Mouse (Mus musculus) embryonic facial prominence, embryonic 13.5 days (tissue): ENCODE measurements around the gene Dach1. TPM values are rescaled to one million over a fixed set of nuclear protein-coding genes. Genes with fewer than 3 reads are reported as not detected.

Experiments
- ATAC-seq: fragments of 200-750 bp; cut with Nextera tagmentation; 2 replicates; pipeline ENCODE4 v1.8.0; 2017; ENCODE audit warnings: low read depth; ENCODE audit not compliant: insufficient number of reproducible peaks, insufficient read depth, low FRiP score, low TSS enrichment
- H3K27ac ChIP-seq: fragments of 300-500 bp; sonication (generic); 2 replicates; pipeline ENCODE4 v1.5.1; 2015; ENCODE audit warnings: moderate library complexity, mild to moderate bottlenecking, inconsistent platforms
- H3K27me3 ChIP-seq: fragments of 300-500 bp; sonication (generic); 2 replicates; pipeline ENCODE4 v1.6.1; 2015; ENCODE audit warnings: mild to moderate bottlenecking, inconsistent platforms
- H3K36me3 ChIP-seq: fragments of 300-500 bp; sonication (generic); 2 replicates; pipeline ENCODE4 v1.6.1; 2015; ENCODE audit warnings: mild to moderate bottlenecking, inconsistent platforms
- H3K4me1 ChIP-seq: fragments of 300-500 bp; sonication (generic); 2 replicates; pipeline ENCODE4 v1.6.1; 2015; ENCODE audit warnings: inconsistent platforms
- H3K4me2 ChIP-seq: fragments of 300-500 bp; sonication (generic); 2 replicates; pipeline ENCODE4 v1.6.1; 2015; ENCODE audit warnings: moderate library complexity, mild to moderate bottlenecking, inconsistent platforms
- H3K4me3 ChIP-seq: fragments of 300-500 bp; sonication (generic); 2 replicates; pipeline ENCODE4 v1.5.1; 2015; ENCODE audit warnings: mild to moderate bottlenecking, inconsistent platforms
- H3K9ac ChIP-seq: fragments of 300-500 bp; sonication (generic); 2 replicates; pipeline ENCODE4 v1.6.1; 2015; ENCODE audit warnings: mild to moderate bottlenecking, inconsistent platforms
- H3K9me3 ChIP-seq: fragments of 300-500 bp; sonication (generic); 2 replicates; pipeline ENCODE4 v1.6.1; 2016; ENCODE audit warnings: inconsistent platforms
- WGBS: fragments of 180-500 bp; shearing (Covaris S2); methylation state at CpG from one replicate; pipeline ENCODE4 v1.1.7; 2015; ENCODE audit warnings: mixed read lengths; 5-methylcytosine and 5-hydroxymethylcytosine counted together
- polyA plus RNA-seq: library from polyadenylated mRNA; unstranded; fragments of >200 nt; fragmentation: Nextera tagmentation; extraction: Ambion mirVana; gene quantifications from 2 replicates; pipeline ENCODE4 v1.2.1, GENCODE M21; 2015

The Dach1 gene
- polyA plus RNA-seq, 1 experiment from 2014 or later: 3.1 TPM

DNA sequence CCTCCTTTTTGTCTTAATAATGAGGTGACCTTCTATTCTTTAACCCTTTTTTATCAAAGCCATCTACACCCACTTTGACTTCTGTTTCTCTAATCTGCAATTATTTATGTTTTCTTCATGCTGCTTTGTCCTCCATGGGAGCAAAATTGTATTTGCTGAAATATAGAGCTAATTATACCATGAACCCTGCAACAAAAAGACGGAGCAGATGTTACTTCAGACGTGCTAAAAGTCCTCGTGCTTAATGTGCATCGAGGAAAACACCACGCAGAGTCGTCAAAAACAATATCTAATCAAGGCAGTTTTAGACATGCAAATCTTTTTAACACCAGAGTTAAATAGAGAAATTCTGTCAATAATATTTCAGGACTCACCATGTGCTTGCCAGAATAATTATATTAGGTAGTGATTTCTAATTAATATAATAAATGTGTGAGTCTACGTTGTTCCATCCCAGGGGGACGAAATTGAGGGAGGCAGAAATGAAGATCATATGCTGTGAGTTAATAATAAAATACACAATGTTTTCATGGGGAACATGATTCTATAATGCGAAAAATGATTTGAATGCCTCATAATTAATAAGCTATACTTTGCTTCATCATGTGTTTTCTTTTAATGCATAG lies 224.8 kb downstream of the Dach1 start:
- Histone ChIP-seq H3K4me3 (no peak overlapping the region), H3K4me1 (no peaks in the 10 kb centered on the region), H3K9me3 (no peaks in the 10 kb centered on the region), H3K9ac (no peak overlapping the region), H3K27ac (no peak overlapping the region), H3K36me3 (no peaks in the 10 kb centered on the region), H3K27me3 (no peaks in the 10 kb centered on the region), H3K4me2 (no peak overlapping the region)
- 62% methylated on average over 9 of the region's 9 CpGs for WGBS
- no peak for ATAC-seq

- ATAC-seq: no peak
- WGBS: 87% methylated on average over 2 of the region's 2 CpGs
Measured at GRCm38 (mm10) chr14:97942361-97942760, 227.2 kb downstream of the Dach1 start.

DNA sequence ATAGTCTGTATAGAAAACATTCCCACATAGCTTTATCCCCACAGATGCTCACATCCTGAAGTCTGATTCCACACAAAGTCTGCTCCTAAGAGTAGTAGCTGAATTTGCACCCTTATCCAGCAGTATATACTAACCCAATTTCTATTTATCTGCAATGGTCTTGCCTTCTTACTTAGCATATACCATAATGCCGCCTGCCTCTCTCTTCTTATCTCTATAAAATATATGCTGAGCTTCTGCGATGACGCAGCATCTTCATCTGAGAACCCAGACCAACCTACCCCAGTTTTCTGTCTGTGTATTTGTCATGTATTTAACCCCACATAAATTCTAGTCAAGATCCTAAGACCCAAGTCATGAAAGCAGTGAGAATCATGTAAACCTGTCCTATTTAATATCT lies 272.9 kb downstream of the Dach1 start:
- Histone ChIP-seq H3K9ac (no peak overlapping the region), H3K4me1 (no peaks in the 10 kb centered on the region), H3K27ac (no peak overlapping the region), H3K27me3 (no peaks in the 10 kb centered on the region), H3K4me3 (no peak overlapping the region), H3K9me3 (no peaks in the 10 kb centered on the region), H3K4me2 (no peak overlapping the region), H3K36me3 (no peaks in the 10 kb centered on the region)
- WGBS: 93% methylated on average over 3 of the region's 3 CpGs
- no peak for ATAC-seq

More at GRCm38 (mm10) chr14:97942361-97942760, 227.2 kb downstream of the Dach1 start:
- Histone ChIP-seq H3K4me3 (no peak overlapping the region), H3K4me1 (no peaks in the 10 kb centered on the region), H3K9ac (no peak overlapping the region), H3K4me2 (no peak overlapping the region), H3K27ac (no peak overlapping the region), H3K9me3 (no peaks in the 10 kb centered on the region), H3K27me3 (no peaks in the 10 kb centered on the region), H3K36me3 (no peaks in the 10 kb centered on the region)

GRCm38 (mm10) chr14:97881976-97882375 lies 287.6 kb downstream of the Dach1 start:
- WGBS: 36% methylated on average over 1 of the region's 1 CpGs

DNA sequence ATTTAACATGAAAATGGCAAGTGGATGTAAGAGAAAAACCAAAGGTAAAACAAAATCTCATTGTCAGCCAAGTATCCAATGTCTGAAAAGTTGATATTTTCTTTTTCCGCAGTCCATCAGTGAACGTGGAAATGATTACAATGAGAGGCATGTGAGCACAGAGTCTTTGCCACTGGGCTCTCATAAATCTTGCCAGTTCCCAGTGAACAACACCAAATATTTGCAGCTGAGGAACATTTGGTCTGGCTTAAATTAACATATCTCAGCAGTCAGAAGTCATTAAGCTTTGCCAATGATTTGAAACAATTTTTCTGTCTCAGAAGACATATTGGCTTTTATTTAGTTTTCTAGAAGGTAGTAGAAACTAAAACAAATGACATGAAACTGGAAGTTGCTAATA lies 298.6 kb downstream of the Dach1 start:
- Histone ChIP-seq H3K27ac (no peak overlapping the region), H3K9me3 (no peaks in the 10 kb centered on the region), H3K36me3 (no peaks in the 10 kb centered on the region), H3K4me3 (no peak overlapping the region), H3K9ac (no peak overlapping the region), H3K4me1 (no peaks in the 10 kb centered on the region), H3K27me3 (no peaks in the 10 kb centered on the region), H3K4me2 (no peak overlapping the region)
- 31% methylated on average over 2 of the region's 2 CpGs for WGBS
- ATAC-seq: no peak

More at GRCm38 (mm10) chr14:97881976-97882375, 287.6 kb downstream of the Dach1 start:
- Histone ChIP-seq H3K4me2 (no peak overlapping the region), H3K27me3 (no peaks in the 10 kb centered on the region), H3K9ac (no peak overlapping the region), H3K27ac (no peak overlapping the region), H3K9me3 (no peaks in the 10 kb centered on the region), H3K4me3 (no peak overlapping the region), H3K4me1 (no peaks in the 10 kb centered on the region), H3K36me3 (no peaks in the 10 kb centered on the region)
- ATAC-seq: no peak

DNA sequence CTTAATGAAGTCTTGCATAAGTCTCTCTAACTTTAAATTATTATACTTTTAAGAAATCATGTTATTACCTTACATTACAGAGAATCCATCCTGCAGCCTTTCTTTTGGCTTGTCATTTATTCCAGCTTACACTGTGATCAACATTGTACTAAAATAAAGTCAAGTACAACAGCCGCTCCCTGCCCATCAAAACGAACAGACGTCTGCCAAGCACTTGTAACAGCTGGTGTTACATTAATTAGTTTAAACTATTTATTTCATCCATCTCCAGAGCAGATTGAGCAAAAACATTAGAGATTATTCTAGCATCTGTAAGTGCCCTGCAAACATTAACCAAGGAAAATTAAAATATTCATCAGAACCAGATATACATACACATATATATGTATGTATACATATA lies 311.2 kb downstream of the Dach1 start:
- no peaks in the 10 kb centered on the region for H3K4me1 ChIP-seq
- no peak overlapping the region for H3K4me2 ChIP-seq
- no peaks in the 10 kb centered on the region for H3K27me3 ChIP-seq
- H3K27ac ChIP-seq: no peak overlapping the region
- H3K9me3 ChIP-seq: no peaks in the 10 kb centered on the region
- ATAC-seq: no peak
- H3K9ac ChIP-seq: no peak overlapping the region
- no peaks in the 10 kb centered on the region for H3K36me3 ChIP-seq
- WGBS: 73% methylated on average over 3 of the region's 3 CpGs
- no peak overlapping the region for H3K4me3 ChIP-seq

GRCm38 (mm10) chr14:97857276-97857675 lies 312.3 kb downstream of the Dach1 start:
- no peak for ATAC-seq
- H3K9ac ChIP-seq: no peak overlapping the region
- H3K4me3 ChIP-seq: no peak overlapping the region

DNA sequence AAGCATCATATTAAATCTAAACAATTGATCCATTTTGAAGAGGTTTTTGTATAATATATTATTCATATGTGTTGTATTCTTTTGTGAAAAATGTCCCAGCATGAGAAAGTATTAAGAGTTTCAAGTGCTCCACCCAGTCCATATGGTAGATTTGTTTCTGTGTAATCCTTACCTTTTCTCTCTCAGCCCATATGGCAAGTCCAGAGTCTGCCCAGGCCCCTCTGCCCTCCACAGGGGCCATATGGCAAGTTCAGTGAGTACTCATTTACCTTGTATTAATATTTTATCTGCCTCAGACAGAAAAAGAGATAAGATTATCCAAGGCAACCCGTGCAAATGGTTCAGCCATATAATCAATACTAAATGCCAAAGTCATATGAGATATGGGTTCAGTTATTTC lies 314.2 kb downstream of the Dach1 start:
- H3K4me3 ChIP-seq: no peak overlapping the region
- no peaks in the 10 kb centered on the region for H3K27me3 ChIP-seq
- no peaks in the 10 kb centered on the region for H3K4me1 ChIP-seq
- H3K9me3 ChIP-seq: no peaks in the 10 kb centered on the region
- WGBS: 88% methylated on average over 1 of the region's 1 CpGs
- no peak overlapping the region for H3K27ac ChIP-seq
- no peaks in the 10 kb centered on the region for H3K36me3 ChIP-seq
- no peak overlapping the region for H3K9ac ChIP-seq
- H3K4me2 ChIP-seq: no peak overlapping the region
- no peak for ATAC-seq

More at GRCm38 (mm10) chr14:97857276-97857675, 312.3 kb downstream of the Dach1 start:
- no peaks in the 10 kb centered on the region for H3K27me3 ChIP-seq
- H3K4me2 ChIP-seq: no peak overlapping the region
- no peaks in the 10 kb centered on the region for H3K4me1 ChIP-seq
- no peaks in the 10 kb centered on the region for H3K9me3 ChIP-seq
- no peak overlapping the region for H3K27ac ChIP-seq
- no peaks in the 10 kb centered on the region for H3K36me3 ChIP-seq
- WGBS: 50% methylated on average over 2 of the region's 2 CpGs

DNA sequence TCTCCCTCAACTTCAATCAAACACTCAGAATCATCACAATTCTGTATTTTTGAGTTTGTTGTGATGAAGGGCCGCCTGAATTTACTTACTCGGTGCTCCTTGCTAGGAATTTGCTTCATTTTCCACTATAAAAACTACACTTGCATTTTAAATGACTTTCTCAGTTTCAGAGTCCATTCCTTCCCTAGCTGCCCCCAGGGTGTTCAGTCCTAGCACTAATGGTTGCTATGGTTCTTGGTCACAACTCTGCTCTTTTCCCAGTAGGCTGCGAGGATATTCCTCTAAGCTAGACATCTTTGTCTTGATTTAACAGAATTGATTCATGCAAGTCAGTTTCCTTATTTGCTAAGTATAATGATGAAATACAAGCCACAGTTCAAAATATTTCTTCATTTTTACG lies 319.1 kb downstream of the Dach1 start:
- no peaks in the 10 kb centered on the region for H3K27me3 ChIP-seq
- no peak overlapping the region for H3K4me3 ChIP-seq
- ATAC-seq: no peak
- H3K4me2 ChIP-seq: no peak overlapping the region
- H3K27ac ChIP-seq: no peak overlapping the region
- H3K9me3 ChIP-seq: no peaks in the 10 kb centered on the region
- no peaks in the 10 kb centered on the region for H3K36me3 ChIP-seq
- 65% methylated on average over 4 of the region's 4 CpGs for WGBS
- no peak overlapping the region for H3K9ac ChIP-seq
- no peaks in the 10 kb centered on the region for H3K4me1 ChIP-seq

DNA sequence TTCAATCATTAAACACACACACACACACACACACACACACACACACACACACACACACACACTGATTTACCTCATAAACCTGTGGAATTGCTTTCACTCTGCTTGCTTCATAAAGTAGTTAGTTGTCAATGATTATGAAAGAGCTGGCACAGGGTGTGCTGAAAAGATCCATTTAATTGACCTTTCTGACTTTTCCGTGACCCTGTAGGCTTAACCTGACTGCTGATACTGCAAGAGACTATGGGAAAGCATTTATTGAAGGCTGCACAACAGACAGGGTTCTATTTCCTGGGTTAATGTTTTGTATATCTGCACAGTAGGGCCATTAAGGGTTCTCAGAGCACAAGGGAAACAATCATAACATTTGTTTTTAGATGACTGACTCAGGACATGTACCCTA lies 321.9 kb downstream of the Dach1 start:
- H3K27me3 ChIP-seq: no peaks in the 10 kb centered on the region
- WGBS: 45% methylated on average over 1 of the region's 1 CpGs
- no peak for ATAC-seq
- no peak overlapping the region for H3K4me3 ChIP-seq
- H3K4me2 ChIP-seq: no peak overlapping the region
- H3K9ac ChIP-seq: no peak overlapping the region
- H3K4me1 ChIP-seq: no peaks in the 10 kb centered on the region
- H3K27ac ChIP-seq: no peak overlapping the region
- H3K36me3 ChIP-seq: no peaks in the 10 kb centered on the region
- no peaks in the 10 kb centered on the region for H3K9me3 ChIP-seq

DNA sequence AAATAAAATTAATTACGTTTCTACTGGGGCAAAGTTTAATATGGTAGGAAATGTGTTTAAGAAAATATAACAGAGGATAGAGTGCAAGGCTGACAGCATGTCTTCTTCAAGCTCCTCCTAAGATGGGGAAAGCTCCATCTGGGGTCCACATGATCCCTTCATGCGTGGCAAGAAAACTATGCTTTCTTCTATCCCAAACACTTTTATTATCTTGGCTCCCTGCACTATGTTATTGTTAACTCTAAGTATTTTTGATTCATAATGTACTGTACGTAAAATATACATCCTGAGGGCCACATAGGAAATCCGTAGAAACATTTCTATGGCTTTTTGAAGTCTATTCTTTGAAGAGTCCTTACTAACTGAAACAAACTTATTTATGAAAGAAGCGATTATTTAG lies 330.3 kb downstream of the Dach1 start:
- Histone ChIP-seq H3K27me3 (no peaks in the 10 kb centered on the region), H3K36me3 (no peaks in the 10 kb centered on the region), H3K9ac (no peak overlapping the region), H3K4me1 (no peaks in the 10 kb centered on the region), H3K4me2 (no peak overlapping the region), H3K9me3 (no peaks in the 10 kb centered on the region), H3K27ac (no peak overlapping the region), H3K4me3 (no peak overlapping the region)
- 72% methylated on average over 5 of the region's 5 CpGs for WGBS
- no peak for ATAC-seq

DNA sequence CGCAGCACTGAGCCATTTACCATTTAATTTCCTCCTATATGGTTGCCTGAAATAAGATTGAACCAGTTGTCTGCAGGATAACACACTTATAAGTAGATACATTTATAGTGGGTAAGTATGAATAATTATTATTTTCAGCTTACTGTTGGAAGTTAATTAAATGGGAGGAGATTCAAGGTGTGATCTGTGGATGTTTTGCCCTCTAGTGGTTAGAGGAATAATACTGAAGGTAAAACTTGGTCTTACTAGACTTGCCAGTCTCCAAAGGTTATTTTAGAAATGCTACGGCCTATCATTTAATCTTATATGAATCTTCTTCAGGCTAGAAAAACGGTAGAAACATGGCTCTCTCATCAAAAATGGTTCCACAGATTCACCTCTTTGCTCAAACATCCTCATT lies 339.7 kb downstream of the Dach1 start:
- WGBS: 76% methylated on average over 3 of the region's 3 CpGs
- no peaks in the 10 kb centered on the region for H3K4me1 ChIP-seq
- H3K36me3 ChIP-seq: no peaks in the 10 kb centered on the region
- H3K9me3 ChIP-seq: no peaks in the 10 kb centered on the region
- no peak overlapping the region for H3K4me2 ChIP-seq
- H3K9ac ChIP-seq: no peak overlapping the region
- no peak overlapping the region for H3K27ac ChIP-seq
- ATAC-seq: no peak
- no peaks in the 10 kb centered on the region for H3K27me3 ChIP-seq
- no peak overlapping the region for H3K4me3 ChIP-seq
